Mouse (Mus musculus) left cerebral cortex, adult 9 months (tissue): ENCODE measurements around the gene Ppil1.
A peak's percentile ranks its signal among the peaks of the same experiment; 100 is the strongest.

Experiments
- DNase-seq, 2 experiments: peaks; one replicate each; pipeline ENCODE4 v3.0.0; 2022; ENCODE audit warnings: low spot score in 2 of 2

Gene Ppil1

GRCm38 (mm10) chr17:29263840-29264633, at the start of gene Ppil1:
Ppil1 (minus strand) TSS chr17:29264186.
- peak; percentile 49 to 79 for DNase-seq

GRCm38 (mm10) chr17:29313300-29313699, 49.3 kb upstream of the Ppil1 start:
- no peak for DNase-seq

GRCm38 (mm10) chr17:29312082-29312481, 48.1 kb upstream of the Ppil1 start:
- no peak for DNase-seq

GRCm38 (mm10) chr17:29311602-29312001, 47.6 kb upstream of the Ppil1 start:
- DNase-seq, result no peak

GRCm38 (mm10) chr17:29310056-29310623, 46.2 kb upstream of the Ppil1 start:
- DNase-seq, result no peak

GRCm38 (mm10) chr17:29305871-29306270, 41.9 kb upstream of the Ppil1 start:
- DNase-seq, result no peak

- no peak for DNase-seq
These were observed 41.2 kb upstream of the Ppil1 start for GRCm38 (mm10) chr17:29305058-29305806.

- no peak for DNase-seq
These were observed 40.5 kb upstream of the Ppil1 start for GRCm38 (mm10) chr17:29304376-29305057.

- DNase-seq, result no peak
These were observed 39.9 kb upstream of the Ppil1 start for GRCm38 (mm10) chr17:29303856-29304255.

- no peak for DNase-seq
These were observed 39.1 kb upstream of the Ppil1 start for GRCm38 (mm10) chr17:29303087-29303486.

- DNase-seq, result no peak
These were observed 38.2 kb upstream of the Ppil1 start for GRCm38 (mm10) chr17:29302149-29302548.

GRCm38 (mm10) chr17:29301421-29301820, 37.4 kb upstream of the Ppil1 start:
- no peak for DNase-seq

- DNase-seq, result no peak
These were observed 36.9 kb upstream of the Ppil1 start for GRCm38 (mm10) chr17:29300926-29301325.

- DNase-seq, result no peak
These were observed 35.3 kb upstream of the Ppil1 start for GRCm38 (mm10) chr17:29299282-29299681.

- no peak for DNase-seq
These were observed 33.8 kb upstream of the Ppil1 start for GRCm38 (mm10) chr17:29297813-29298212.

GRCm38 (mm10) chr17:29297321-29297720, 33.3 kb upstream of the Ppil1 start:
- DNase-seq, result no peak

- no peak for DNase-seq
These were observed 31.8 kb upstream of the Ppil1 start for GRCm38 (mm10) chr17:29295835-29296234.

- no peak for DNase-seq
These were observed 30.0 kb upstream of the Ppil1 start for GRCm38 (mm10) chr17:29293807-29294605.

GRCm38 (mm10) chr17:29292996-29293395, 29.0 kb upstream of the Ppil1 start:
- no peak for DNase-seq

- DNase-seq, result no peak
These were observed 27.8 kb upstream of the Ppil1 start for GRCm38 (mm10) chr17:29291793-29292192.

- DNase-seq, result no peak
These were observed 18.4 kb upstream of the Ppil1 start for GRCm38 (mm10) chr17:29282216-29282952.
